ENCODE assay signal across 9 mouse cellular contexts in genomic region chr2:164006932-164007331, GRCm38 (mm10). TPM values are rescaled to one million over a fixed set of nuclear protein-coding genes. Genes with fewer than 3 reads are reported as not detected.
DNase-seq lines count a peak whose midpoint lies in the region; ATAC-seq and TF ChIP-seq lines count a peak whose summit lies in the region.
"Had no signal": no experiment of that assay in that cellular context is flagged by ENCODE, and none has a peak within 500 bp of the region (broad histone marks: within the 10 kb centered on the region; RNA-seq: fewer than 3 reads in every experiment).

No protein-coding gene starts in this region.

- WGBS in lung, embryonic 14.5 days, result 57% methylated on average over 10 of the region's 10 CpGs

- intact Hi-C loops in left cerebral cortex, postnatal 10 days (cut with DNase I), result no loop called here

- peak; percentile 85 for ATAC-seq in inflammation-experienced regulatory T-cells, adult 6 months
- no peak for ATAC-seq in lung, embryonic 14.5 days (ENCODE audit: insufficient read depth)

- H3K4me1 ChIP-seq in ES-Bruce4 (ENCODE audit: control insufficient read depth, insufficient read depth, low read length), result no peaks in the 10 kb centered on the region
- peaks cover 4% of the 10 kb centered on the region; the same call in 1 of the 2 replicates for H3K4me1 ChIP-seq in lung, embryonic 14.5 days (ENCODE audit: insufficient read depth)

- no peak for TF ChIP-seq POLR2A in ES-Bruce4 (IDR thresholded peaks at IDR 0.05; ENCODE audit: insufficient read depth, low read length)

- H3K9ac ChIP-seq in ES-Bruce4 (ENCODE audit: low read depth, poor library complexity, severe bottlenecking), result no peak overlapping the region
- no peak overlapping the region for H3K9ac ChIP-seq in lung, embryonic 14.5 days
- H3K9ac ChIP-seq: embryonic facial prominence, embryonic 13.5 days; neural tube, embryonic 13.5 days had no signal

- peaks cover 6% of the 10 kb centered on the region for H3K36me3 ChIP-seq in ES-Bruce4 (ENCODE audit: control insufficient read depth, insufficient read depth, low read length, poor library complexity, severe bottlenecking)
- peaks cover 14% of the 10 kb centered on the region for H3K36me3 ChIP-seq in lung, embryonic 14.5 days (ENCODE audit: insufficient read depth)

- 0 out of 2 replicates have a peak overlapping the region, but pooled peaks have one; percentile 2 for H3K4me2 ChIP-seq in lung, embryonic 14.5 days
- H3K4me2 ChIP-seq: embryonic facial prominence, embryonic 13.5 days; neural tube, embryonic 13.5 days had no signal

- peak overlapping the region; percentile 13 for H3K4me3 ChIP-seq in ES-Bruce4 (ENCODE audit: low read depth, low read length)
- H3K4me3 ChIP-seq in lung, embryonic 14.5 days (ENCODE audit: low read depth, low read length), result no peak overlapping the region
- H3K4me3 ChIP-seq: embryonic facial prominence, embryonic 13.5 days; neural tube, embryonic 13.5 days had no signal

- no peak overlapping the region for H3K27ac ChIP-seq in ES-Bruce4 (ENCODE audit: insufficient read depth, low read length)
- H3K27ac ChIP-seq in lung, embryonic 14.5 days (ENCODE audit: low read depth), result no peak overlapping the region
- H3K27ac ChIP-seq: embryonic facial prominence, embryonic 13.5 days; neural tube, embryonic 13.5 days had no signal

- TF ChIP-seq EP300 in ES-Bruce4 (IDR thresholded peaks at IDR 0.05; ENCODE audit: insufficient read depth, low read depth, low read length), result no peak

- H3K9me3 ChIP-seq in ES-Bruce4 (replicated peaks; ENCODE audit: control insufficient read depth, insufficient read depth, low read length, poor library complexity, severe bottlenecking), result no peaks in the 10 kb centered on the region
- no peaks in the 10 kb centered on the region for H3K9me3 ChIP-seq in lung, embryonic 14.5 days (ENCODE audit: low read depth, low read length)
- H3K9me3 ChIP-seq: embryonic facial prominence, embryonic 13.5 days; neural tube, embryonic 13.5 days had no signal

- TF ChIP-seq CTCF in ES-Bruce4 (IDR thresholded peaks at IDR 0.05; ENCODE audit: low read depth, low read length), result no peak
- no peak for TF ChIP-seq CTCF in lung, embryonic 14.5 days (IDR thresholded peaks at IDR 0.05; ENCODE audit: low read depth)

- DNase-seq in B cell, adult 2 months, result peak; percentile 49 to 53
- DNase-seq in lung, embryonic 14.5 days, result peak; percentile 46
- DNase-seq in thymus, postnatal 36 days, result peak; percentile 29 to 46
- no peak for DNase-seq in left cerebral cortex, postnatal 10 days (ENCODE audit: extremely low spot score in 1 of 2, low spot score in 2 of 2)
- DNase-seq in frontal cortex, postnatal 36 days (ENCODE audit: low spot score in 2 of 2), result no peak

- H3K27me3 ChIP-seq in ES-Bruce4 (ENCODE audit: control insufficient read depth, insufficient read depth, low read length, poor library complexity, severe bottlenecking), result no peaks in the 10 kb centered on the region
- H3K27me3 ChIP-seq in lung, embryonic 14.5 days (ENCODE audit: insufficient read depth, low read length), result no peaks in the 10 kb centered on the region
- H3K27me3 ChIP-seq: embryonic facial prominence, embryonic 13.5 days; neural tube, embryonic 13.5 days had no signal

RNA-seq across cellular contexts. Expression of gene Ywhab, which starts 12.2 kb away (rescaled TPM):
- polyA plus RNA-seq in ES-Bruce4 (2011; ENCODE audit: insufficient read depth, insufficient read length, low read depth, missing spikeins), result 132 and 137 TPM in 2 replicates
- 100 to 1,000 TPM in 1 of 3 experiments, 10 to 100 TPM in 2; 60.0 to 106 (median 82.2) TPM for polyA plus RNA-seq in inflammation-experienced regulatory T-cells, adult 6 months (2017; shearing (Covaris generic))
- polyA plus RNA-seq in lung, embryonic 14.5 days (2014; fragmentation: Nextera tagmentation; extraction: Ambion mirVana), result 316 and 319 TPM in 2 replicates
- 100 to 1,000 TPM; 570 to 572 TPM for total RNA-seq in left cerebral cortex, postnatal 10 days (2021)

RNA-seq across cellular contexts. Expression of gene Pabpc1l, which starts 18.3 kb away (rescaled TPM):
- polyA plus RNA-seq in ES-Bruce4 (2011; ENCODE audit: insufficient read depth, insufficient read length, low read depth, missing spikeins), result 2.5 and 4.2 TPM in 2 replicates
- polyA plus RNA-seq in inflammation-experienced regulatory T-cells, adult 6 months (2017; shearing (Covaris generic)), result 1 to 10 TPM in 2 of 3 experiments, under 1 TPM in 1; 0.62 to 9.3 (median 2.1) TPM
- 1.1 and 1.8 TPM in 2 replicates for polyA plus RNA-seq in lung, embryonic 14.5 days (2014; fragmentation: Nextera tagmentation; extraction: Ambion mirVana)
- 1 to 10 TPM; 1.5 to 2.3 TPM for total RNA-seq in left cerebral cortex, postnatal 10 days (2021)

Comparison
In these comparisons a context has a peak if more than half of its experiments do, and no peak if none do; other contexts are left out.
1. DNase-seq: peak in B cell, adult 2 months (2 of 2), lung, embryonic 14.5 days (single experiment) and thymus, postnatal 36 days (2 of 2); none in left cerebral cortex, postnatal 10 days (0 of 2) and frontal cortex, postnatal 36 days (0 of 2).